Mouse (Mus musculus) heart, embryonic 13.5 days (tissue): ENCODE measurements around the gene Nf2. TPM values are rescaled to one million over a fixed set of nuclear protein-coding genes. Genes with fewer than 3 reads are reported as not detected.

Source experiments
- ATAC-seq: fragments of 200-750 bp; cut with Nextera tagmentation; 2 replicates; pipeline ENCODE4 v1.8.0; 2017; ENCODE audit warnings: moderate TSS enrichment; ENCODE audit not compliant: insufficient number of reproducible peaks, low FRiP score, low TSS enrichment; ENCODE audit errors: extremely low read depth
- H3K27ac ChIP-seq: fragments of 300-500 bp; sonication (generic); replicated peaks from 2 replicates; pipeline ENCODE4 v1.5.1; 2015; ENCODE audit warnings: moderate library complexity, mild to moderate bottlenecking, inconsistent platforms
- H3K27me3 ChIP-seq: fragments of 300-500 bp; sonication (generic); replicated peaks from 2 replicates; pipeline ENCODE4 v1.6.1; 2015; ENCODE audit warnings: mild to moderate bottlenecking, inconsistent platforms
- H3K36me3 ChIP-seq: fragments of 300-500 bp; sonication (generic); 2 replicates; pipeline ENCODE4 v1.6.1; 2015; ENCODE audit warnings: mild to moderate bottlenecking, inconsistent platforms
- H3K4me1 ChIP-seq: fragments of 300-500 bp; sonication (generic); 2 replicates; pipeline ENCODE4 v1.6.1; 2015; ENCODE audit warnings: inconsistent platforms
- H3K4me2 ChIP-seq: fragments of 300-500 bp; sonication (generic); 2 replicates; pipeline ENCODE4 v1.6.1; 2015; ENCODE audit warnings: inconsistent platforms, mild to moderate bottlenecking, moderate library complexity
- H3K4me3 ChIP-seq: fragments of 300-500 bp; sonication (generic); 2 replicates; pipeline ENCODE4 v1.5.1; 2015; ENCODE audit warnings: moderate library complexity, mild to moderate bottlenecking, inconsistent platforms
- H3K9ac ChIP-seq: fragments of 300-500 bp; sonication (generic); 2 replicates; pipeline ENCODE4 v1.6.1; 2015; ENCODE audit warnings: inconsistent platforms, mild to moderate bottlenecking, moderate library complexity
- H3K9me3 ChIP-seq: fragments of 300-500 bp; sonication (generic); 2 replicates; pipeline ENCODE4 v1.6.1; 2016; ENCODE audit warnings: inconsistent platforms
- WGBS: fragments of 180-500 bp; shearing (Covaris S2); methylation state at CpG from one replicate; pipeline ENCODE4 v1.1.7; 2015; ENCODE audit warnings: mixed read lengths; 5-methylcytosine and 5-hydroxymethylcytosine counted together
- polyA plus RNA-seq: library from polyadenylated mRNA; unstranded; fragments of >200 nt; fragmentation: Nextera tagmentation; extraction: Ambion mirVana; gene quantifications from 2 replicates; pipeline ENCODE4 v1.2.1, GENCODE M21; 2015

Nf2 gene
- polyA plus RNA-seq, result 37.3 and 39.8 TPM in 2 replicates

DNA sequence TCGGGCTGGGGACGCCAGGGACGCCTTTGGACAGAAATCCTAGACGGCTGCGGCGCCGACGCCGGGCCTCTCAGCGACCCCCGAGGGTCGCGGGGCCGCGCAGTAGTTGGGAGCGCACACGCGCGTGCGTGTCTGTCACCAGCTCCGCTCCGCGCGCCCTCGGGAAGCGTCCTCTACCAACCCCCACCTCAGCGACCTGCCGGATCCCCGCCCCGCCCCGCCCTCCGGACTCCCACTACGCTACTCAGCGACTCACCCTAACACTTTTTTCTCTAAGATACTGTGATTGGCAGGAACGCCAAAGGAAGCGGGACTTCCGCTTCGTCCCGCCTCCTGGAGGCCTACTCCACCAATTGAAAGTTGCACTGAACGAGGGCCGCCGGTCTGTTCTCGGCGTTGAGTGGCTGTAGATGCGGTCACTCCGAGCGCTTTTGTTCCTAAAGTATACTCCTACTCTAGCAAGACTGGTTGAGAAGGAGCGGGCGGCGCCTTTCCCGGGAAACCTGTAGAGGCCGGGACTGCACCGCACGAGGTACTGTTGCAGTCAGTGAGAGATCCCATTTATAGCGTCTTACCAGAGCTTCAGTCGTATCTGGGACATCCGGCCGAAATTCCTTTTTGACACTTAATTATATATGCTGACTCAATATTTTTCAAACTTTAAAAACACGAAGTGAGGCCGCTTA is at the start of gene Nf2:
TSS of gene Nf2 (minus strand) at position 279 of the 686 bp plus-strand sequence.
- no peaks in the 10 kb centered on the region for H3K27me3 ChIP-seq
- under 1% methylated on average over 58 of the region's 60 CpGs for WGBS
- peaks cover 14% of the 10 kb centered on the region for H3K4me1 ChIP-seq
- no peaks in the 10 kb centered on the region for H3K36me3 ChIP-seq
- peak within 1 kb of the TSS; percentile 91 for H3K27ac ChIP-seq
- H3K4me3 ChIP-seq, result peak within 1 kb of the TSS; percentile 99
- no peaks in the 10 kb centered on the region for H3K9me3 ChIP-seq
- H3K9ac ChIP-seq, result peak within 1 kb of the TSS; percentile 99
- ATAC-seq, result peak; percentile 99
- peak within 1 kb of the TSS; percentile 68 for H3K4me2 ChIP-seq

DNA sequence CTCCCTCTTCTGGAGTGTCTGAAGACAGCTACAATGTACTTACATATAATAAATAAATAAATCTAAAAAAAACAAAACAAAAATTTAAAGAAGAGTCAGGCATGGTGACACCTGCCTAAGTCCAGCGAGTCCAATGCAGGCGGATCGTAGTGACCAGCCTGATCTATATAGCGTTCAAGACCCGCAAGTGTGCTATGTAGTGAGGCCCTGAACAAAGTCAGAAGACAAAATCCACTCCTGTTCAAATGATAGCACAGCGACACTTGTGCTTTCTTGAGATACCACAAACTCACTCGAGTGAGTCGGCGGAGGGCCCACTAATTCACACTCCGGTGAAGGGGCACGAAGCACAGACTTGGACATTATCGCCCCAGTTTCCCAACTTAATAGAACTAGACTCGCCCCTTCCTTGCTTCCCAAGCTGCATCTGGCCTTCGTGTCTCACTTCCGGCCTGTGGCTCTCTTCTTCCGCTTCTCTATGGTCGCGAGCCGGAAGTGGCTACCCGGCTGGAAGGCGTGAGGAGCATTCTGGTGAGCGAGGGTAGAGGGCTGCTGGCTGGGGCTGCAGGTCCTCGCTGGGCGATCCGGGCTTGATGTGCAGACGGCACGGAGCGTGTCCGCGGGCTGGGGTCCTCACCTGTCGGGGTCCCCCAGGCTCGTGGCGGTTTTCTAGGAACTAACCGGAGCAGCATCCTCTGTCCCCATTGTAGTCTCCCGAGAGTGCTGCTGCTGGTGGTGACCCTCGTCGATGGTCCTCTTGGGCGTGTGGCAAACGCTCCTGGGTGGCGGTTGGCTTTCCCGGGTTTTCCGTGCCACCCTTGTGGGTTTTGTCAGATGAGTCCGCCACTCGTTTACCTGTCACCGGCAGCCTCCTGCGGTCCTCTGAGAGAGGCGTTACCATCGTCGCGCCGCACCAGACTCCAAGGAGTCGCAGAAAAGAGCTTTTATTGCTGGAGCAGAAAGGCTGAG is 45.8 kb upstream of the Nf2 start, which contains the start of gene Thoc5:
TSS of gene Thoc5 (plus strand) at position 473 of the 969 bp plus-strand sequence.
- Histone ChIP-seq H3K4me1 (peaks cover 8% of the 10 kb centered on the region), H3K9ac (peak within 1 kb of the TSS; percentile 90), H3K4me2 (peak within 1 kb of the TSS; percentile 96), H3K27ac (peak within 1 kb of the TSS; percentile 34), H3K9me3 (no peaks in the 10 kb centered on the region), H3K27me3 (no peaks in the 10 kb centered on the region), H3K36me3 (peaks cover 31% of the 10 kb centered on the region), H3K4me3 (peak within 1 kb of the TSS; percentile 87)
- no peak; the same call in 1 of the 2 replicates for ATAC-seq
- 3% methylated on average over 52 of the region's 52 CpGs for WGBS

DNA sequence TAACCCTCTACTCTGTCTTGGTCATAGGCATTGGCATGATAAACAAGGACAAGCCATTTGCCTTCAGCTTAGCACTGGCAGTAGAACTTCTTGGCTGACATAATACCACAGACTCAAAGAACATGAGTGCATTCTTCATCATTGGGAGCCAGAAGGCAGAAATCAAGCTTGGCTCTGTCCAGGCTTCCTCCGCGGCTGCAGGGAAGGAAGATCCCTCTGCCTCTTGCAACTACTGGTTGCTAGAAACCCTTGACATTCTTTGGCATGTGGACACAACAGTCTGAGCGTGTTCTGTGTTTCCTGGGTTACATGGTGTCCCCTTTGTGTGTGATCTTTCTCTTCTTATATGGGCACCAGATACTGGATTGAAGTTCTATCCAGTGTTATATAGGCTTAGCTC is 37.7 kb upstream of the Nf2 start:
- H3K4me3 ChIP-seq, result no peak overlapping the region
- no peak overlapping the region for H3K4me2 ChIP-seq
- WGBS, result 84% methylated on average over 3 of the region's 3 CpGs
- peaks cover 39% of the 10 kb centered on the region for H3K36me3 ChIP-seq
- no peaks in the 10 kb centered on the region for H3K27me3 ChIP-seq
- ATAC-seq, result no peak
- H3K27ac ChIP-seq, result no peak overlapping the region
- no peaks in the 10 kb centered on the region for H3K9me3 ChIP-seq
- H3K4me1 ChIP-seq, result peaks cover 11% of the 10 kb centered on the region
- no peak overlapping the region for H3K9ac ChIP-seq

DNA sequence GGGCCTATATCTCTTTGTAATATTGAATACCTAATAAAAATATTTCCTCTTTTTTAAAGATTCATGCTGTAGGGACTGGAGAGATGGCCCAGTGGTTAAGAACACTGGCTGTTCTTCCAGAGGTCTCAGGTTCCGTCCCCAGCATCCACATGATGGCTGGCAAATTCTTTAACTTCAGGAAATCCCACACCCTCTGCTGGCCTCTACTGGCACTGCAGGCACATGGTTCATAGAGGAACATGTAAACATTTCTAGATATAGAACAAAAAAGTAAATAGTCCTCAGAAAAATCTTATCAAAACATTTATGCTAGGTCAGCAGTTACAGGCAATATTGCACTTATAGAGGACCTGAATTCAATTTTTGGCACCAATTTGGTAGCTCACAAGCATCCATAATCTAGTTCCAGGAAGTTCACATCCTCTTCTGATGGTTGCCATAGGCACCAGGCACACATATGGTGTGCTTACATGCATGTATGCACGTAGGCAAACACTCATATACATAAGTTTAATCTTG is 36.1 kb upstream of the Nf2 start:
- H3K9me3 ChIP-seq, result no peaks in the 10 kb centered on the region
- H3K27me3 ChIP-seq, result no peaks in the 10 kb centered on the region
- 57% methylated on average over 2 of the region's 2 CpGs for WGBS
- no peak overlapping the region for H3K9ac ChIP-seq
- H3K27ac ChIP-seq, result no peak overlapping the region
- peaks cover 26% of the 10 kb centered on the region for H3K36me3 ChIP-seq
- no peak overlapping the region for H3K4me3 ChIP-seq
- no peak for ATAC-seq
- no peak overlapping the region for H3K4me2 ChIP-seq
- H3K4me1 ChIP-seq, result peaks cover 16% of the 10 kb centered on the region

DNA sequence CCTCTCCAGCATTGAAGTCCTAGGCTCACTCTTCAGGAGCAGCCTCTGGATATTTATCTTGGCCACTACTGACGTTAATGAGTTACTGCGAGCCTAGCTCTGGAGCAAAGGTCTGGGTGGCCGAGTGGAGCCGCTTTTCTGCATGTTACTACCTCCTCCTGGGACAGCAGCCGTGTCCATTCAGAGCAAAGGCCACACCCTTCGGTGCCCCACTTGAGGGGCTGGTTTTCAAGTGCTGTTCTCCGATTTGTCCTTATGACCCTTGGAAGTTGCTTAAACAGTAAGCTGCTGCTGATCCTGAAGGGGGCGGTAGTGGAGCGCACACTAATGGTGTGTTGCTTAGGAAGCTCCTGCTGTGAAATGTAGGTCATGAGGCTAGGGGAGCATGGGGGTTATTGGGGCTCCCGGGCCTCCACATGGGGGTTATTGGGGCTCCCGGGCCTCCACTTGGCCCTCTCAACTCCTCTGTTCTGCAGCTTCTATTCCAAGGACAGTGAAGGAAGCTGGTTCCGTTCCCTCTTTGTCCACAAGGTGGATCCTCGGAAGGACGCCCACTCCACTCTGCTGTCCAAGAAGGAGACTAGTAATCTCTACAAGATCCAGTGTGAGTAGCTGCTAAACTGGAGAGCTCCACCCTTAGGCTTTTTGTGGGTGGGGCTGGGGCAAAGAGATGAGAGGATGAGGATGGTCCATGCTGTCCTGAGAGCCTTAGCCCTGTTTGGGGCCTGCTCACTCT is 33.7 kb upstream of the Nf2 start:
- Histone ChIP-seq H3K27me3 (no peaks in the 10 kb centered on the region), H3K27ac (0 out of 2 replicates have a peak overlapping the region, but pooled peaks have one; percentile 7), H3K4me1 (peaks cover 16% of the 10 kb centered on the region), H3K36me3 (peaks cover 8% of the 10 kb centered on the region; the same call in 1 of the 2 replicates), H3K9ac (peak overlapping the region; percentile 42; the same call in 1 of the 2 replicates), H3K4me2 (peak overlapping the region; percentile 42), H3K4me3 (no peak overlapping the region), H3K9me3 (no peaks in the 10 kb centered on the region)
- no peak for ATAC-seq
- 35% methylated on average over 14 of the region's 14 CpGs for WGBS

DNA sequence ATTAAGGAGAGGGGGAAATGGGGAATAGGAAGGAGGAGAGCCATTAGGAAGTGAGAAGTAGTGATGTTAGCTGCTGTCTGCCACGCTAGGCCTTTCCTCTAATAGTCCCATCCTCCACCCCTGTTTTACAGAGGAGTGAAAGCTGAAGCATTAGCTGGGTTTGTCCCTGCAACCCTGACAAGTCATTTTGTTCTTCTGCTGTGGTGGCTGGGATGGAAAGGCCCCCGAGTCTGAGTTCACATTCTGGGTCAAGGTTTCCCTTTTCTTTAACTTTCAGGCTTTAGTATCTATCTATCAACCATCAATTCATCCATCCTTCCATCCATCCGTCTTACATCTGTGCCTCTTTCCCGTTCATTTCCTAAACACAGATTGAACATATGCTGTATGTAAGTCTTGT is 31.8 kb upstream of the Nf2 start:
- H3K27ac ChIP-seq, result no peak overlapping the region
- no peak overlapping the region for H3K4me2 ChIP-seq
- H3K4me1 ChIP-seq, result peaks cover 16% of the 10 kb centered on the region
- H3K4me3 ChIP-seq, result no peak overlapping the region
- 71% methylated on average over 4 of the region's 4 CpGs for WGBS
- H3K9ac ChIP-seq, result no peak overlapping the region
- no peak for ATAC-seq
- H3K27me3 ChIP-seq, result no peaks in the 10 kb centered on the region
- H3K36me3 ChIP-seq, result peaks cover 13% of the 10 kb centered on the region
- 0 out of 2 replicates have a peak, but pooled peaks cover 4% of the 10 kb centered on the region for H3K9me3 ChIP-seq

DNA sequence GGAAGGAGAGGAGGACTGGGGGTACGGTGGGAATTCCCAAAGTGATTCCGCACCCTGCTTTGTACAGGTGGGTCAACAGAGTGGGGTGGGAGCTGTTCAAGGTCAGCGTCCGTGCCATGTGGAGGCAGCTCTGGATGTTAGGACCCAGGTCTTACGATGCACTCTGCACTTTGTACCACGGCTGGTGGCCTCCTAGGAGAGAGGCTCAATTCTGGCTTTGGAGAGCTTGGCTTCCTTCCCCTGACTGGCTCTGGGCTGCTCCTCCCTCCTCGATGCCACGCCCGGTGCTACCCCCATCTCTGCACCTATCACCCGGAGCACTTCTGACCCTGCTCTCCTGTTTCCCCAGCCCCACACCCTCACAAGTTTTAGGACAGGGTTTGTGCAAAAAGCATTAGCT is 25.2 kb upstream of the Nf2 start:
- Histone ChIP-seq H3K9me3 (0 out of 2 replicates have a peak, but pooled peaks cover 7% of the 10 kb centered on the region), H3K27ac (no peak overlapping the region), H3K4me3 (peak overlapping the region; percentile 77), H3K4me1 (peaks cover 15% of the 10 kb centered on the region), H3K4me2 (peak overlapping the region; percentile 87), H3K9ac (peak overlapping the region; percentile 81), H3K27me3 (no peaks in the 10 kb centered on the region), H3K36me3 (peaks cover 8% of the 10 kb centered on the region)
- ATAC-seq, result peak; percentile 33; the same call in 1 of the 2 replicates
- WGBS, result 7% methylated on average over 10 of the region's 10 CpGs

DNA sequence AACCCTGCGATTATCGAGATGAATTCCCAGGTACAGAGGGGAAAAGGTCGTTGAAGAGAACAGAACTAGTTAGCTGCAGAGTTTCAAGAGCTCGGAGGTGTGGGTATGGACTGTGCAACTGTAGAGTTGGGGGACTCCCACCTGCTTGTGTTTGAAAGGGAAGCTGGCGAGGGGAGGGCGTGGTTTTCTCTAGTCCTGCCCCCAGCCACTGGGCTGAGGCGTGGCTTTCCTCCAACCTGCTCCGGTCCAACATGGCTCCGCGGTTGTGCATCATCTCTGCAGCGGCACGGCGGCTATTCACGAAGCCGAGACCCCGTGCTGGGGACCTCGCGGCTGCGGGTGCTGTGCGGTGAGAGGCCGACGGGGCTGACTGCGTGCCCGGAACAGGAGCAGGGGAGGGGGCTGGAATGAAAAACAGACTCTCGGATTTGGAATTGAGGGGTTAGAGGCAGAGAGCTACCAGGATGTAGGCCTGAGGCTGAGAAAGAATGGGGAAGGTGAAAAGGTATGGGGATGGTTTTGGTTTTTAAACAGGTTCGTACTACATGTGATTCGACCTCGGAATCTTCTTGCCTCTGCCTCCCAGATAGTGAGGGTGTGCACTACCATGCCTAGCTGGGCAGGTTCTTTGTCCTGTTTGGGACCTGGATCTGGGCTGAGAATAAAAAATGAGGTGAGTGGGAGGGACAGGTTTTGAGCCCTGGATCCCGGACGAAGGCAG is 24.6 kb upstream of the Nf2 start, which contains the start of gene Nipsnap1:
TSS of gene Nipsnap1 (plus strand) at position 197 of the 721 bp plus-strand sequence.
- peak; percentile 72; the same call in 1 of the 2 replicates for ATAC-seq
- H3K27ac ChIP-seq, result no peak within 1 kb of the TSS
- H3K9me3 ChIP-seq, result 0 out of 2 replicates have a peak, but pooled peaks cover 7% of the 10 kb centered on the region
- peak within 1 kb of the TSS; percentile 81 for H3K9ac ChIP-seq
- H3K27me3 ChIP-seq, result 0 out of 2 replicates have a peak, but pooled peaks cover under 1% of the 10 kb centered on the region
- H3K36me3 ChIP-seq, result peaks cover 8% of the 10 kb centered on the region
- peaks cover 15% of the 10 kb centered on the region for H3K4me1 ChIP-seq
- 2% methylated on average over 30 of the region's 30 CpGs for WGBS
- peak within 1 kb of the TSS; percentile 77 for H3K4me3 ChIP-seq
- peak within 1 kb of the TSS; percentile 87 for H3K4me2 ChIP-seq

DNA sequence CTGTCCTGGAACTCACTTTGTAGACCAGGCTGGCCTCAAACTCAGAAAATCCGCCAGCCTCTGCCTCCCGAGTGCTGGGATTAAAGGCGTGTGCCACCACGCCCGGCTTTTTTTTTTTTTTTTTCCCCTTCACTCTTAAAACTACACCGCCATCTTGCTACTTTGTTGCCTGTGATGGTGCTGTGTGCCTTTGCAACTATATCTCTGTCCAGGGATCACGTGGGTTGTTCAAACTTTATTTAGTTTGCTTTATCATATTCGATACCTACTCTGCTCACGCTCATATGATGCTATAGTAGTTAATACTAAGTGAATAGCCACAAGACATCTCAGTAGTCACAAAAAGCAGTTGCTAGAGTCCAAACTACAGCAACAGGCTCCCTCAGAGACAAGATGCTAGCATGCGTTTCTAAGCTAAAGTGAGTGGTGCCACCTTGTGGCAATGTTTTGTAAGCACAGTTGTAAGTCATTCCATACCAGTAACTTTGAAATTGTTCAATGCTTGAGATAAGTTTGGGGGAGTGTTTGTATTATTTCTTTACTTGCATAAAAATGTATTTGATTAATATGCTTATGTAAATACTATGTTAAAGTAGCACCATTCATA is 16.4 kb upstream of the Nf2 start:
- no peaks in the 10 kb centered on the region for H3K36me3 ChIP-seq
- 28% methylated on average over 10 of the region's 10 CpGs for WGBS
- H3K9ac ChIP-seq, result no peak overlapping the region
- no peak overlapping the region for H3K27ac ChIP-seq
- H3K27me3 ChIP-seq, result peaks cover 3% of the 10 kb centered on the region; the same call in 1 of the 2 replicates
- no peak overlapping the region for H3K4me2 ChIP-seq
- no peak for ATAC-seq
- no peaks in the 10 kb centered on the region for H3K9me3 ChIP-seq
- no peak overlapping the region for H3K4me3 ChIP-seq
- H3K4me1 ChIP-seq, result no peaks in the 10 kb centered on the region

DNA sequence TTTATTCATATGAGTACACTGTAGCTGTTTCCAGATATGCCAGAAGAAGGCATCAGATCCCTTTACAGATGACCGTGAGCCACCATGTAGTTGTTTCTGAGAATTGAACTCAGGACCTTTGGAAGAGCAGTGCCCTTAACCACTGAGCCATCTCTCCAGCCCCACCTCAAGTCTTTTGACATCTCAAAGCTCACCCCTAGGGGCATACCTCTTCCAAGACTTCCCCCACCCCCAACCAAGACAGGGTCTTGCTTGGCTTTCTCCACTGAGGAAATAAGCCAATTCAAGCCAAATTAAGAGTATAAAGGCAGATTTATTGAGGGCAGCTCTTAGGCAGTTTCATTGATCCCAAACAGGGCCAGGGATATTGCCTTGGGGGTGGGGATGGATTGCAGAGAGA is 13.4 kb upstream of the Nf2 start:
- Histone ChIP-seq H3K9me3 (no peaks in the 10 kb centered on the region), H3K4me3 (no peak overlapping the region), H3K9ac (no peak overlapping the region), H3K27ac (no peak overlapping the region), H3K36me3 (no peaks in the 10 kb centered on the region), H3K4me2 (no peak overlapping the region), H3K27me3 (no peaks in the 10 kb centered on the region), H3K4me1 (no peaks in the 10 kb centered on the region)
- WGBS, result 81% methylated on average over 1 of the region's 1 CpGs
- no peak for ATAC-seq
